Mouse (Mus musculus) midbrain, embryonic 14.5 days (tissue): Measurements from ENCODE around the gene Foxp2. TPM values are rescaled to one million over a fixed set of nuclear protein-coding genes. Genes with fewer than 3 reads are reported as not detected.

ENCODE experiments used
- ATAC-seq: fragments of 200-750 bp; cut with Nextera tagmentation; 2 replicates; pipeline ENCODE4 v1.8.0; 2017; ENCODE audit warnings: moderate number of reproducible peaks, moderate library complexity; ENCODE audit not compliant: low FRiP score, low TSS enrichment
- DNase-seq: peaks from one replicate; pipeline ENCODE4 v3.0.0-alpha.2; 2015
- H3K27ac ChIP-seq: fragments of 300-500 bp; sonication (generic); replicated peaks from 2 replicates; pipeline ENCODE4 v1.5.1; 2014; ENCODE audit warnings: mild to moderate bottlenecking, low read depth, low read length, moderate library complexity
- H3K27me3 ChIP-seq: fragments of 300-500 bp; sonication (generic); 2 replicates; pipeline ENCODE4 v1.6.1; 2014; ENCODE audit warnings: low read length, control low read depth, mixed read lengths; ENCODE audit not compliant: control insufficient read depth, insufficient read depth
- H3K36me3 ChIP-seq: fragments of 300-500 bp; sonication (generic); 2 replicates; pipeline ENCODE4 v1.6.1; 2014; ENCODE audit warnings: low read length, control low read depth; ENCODE audit not compliant: control insufficient read depth, insufficient read depth
- H3K4me1 ChIP-seq: fragments of 300-500 bp; sonication (generic); 2 replicates; pipeline ENCODE4 v1.6.1; 2014; ENCODE audit warnings: mild to moderate bottlenecking, antibody characterized with exemption, low read length, control low read depth; ENCODE audit not compliant: control insufficient read depth, insufficient read depth
- H3K4me2 ChIP-seq: fragments of 300-500 bp; sonication (generic); 2 replicates; pipeline ENCODE4 v1.6.1; 2014; ENCODE audit warnings: mild to moderate bottlenecking, low read length, moderate library complexity
- H3K4me3 ChIP-seq: fragments of 300-500 bp; sonication (generic); replicated peaks from 2 replicates; pipeline ENCODE4 v1.5.1; 2014; ENCODE audit warnings: low read depth, low read length
- H3K9ac ChIP-seq: fragments of 300-500 bp; sonication (generic); replicated peaks from 2 replicates; pipeline ENCODE4 v1.6.1; 2014; ENCODE audit warnings: mild to moderate bottlenecking, low read length, moderate library complexity
- H3K9me3 ChIP-seq: fragments of 300-500 bp; sonication (generic); 2 replicates; pipeline ENCODE4 v1.6.1; 2016; ENCODE audit warnings: low read length, control low read depth, mixed read lengths; ENCODE audit not compliant: control insufficient read depth
- whole genome bisulfite sequencing: fragments of 180-500 bp; shearing (Covaris S2); extraction: QIAGEN DNeasy Blood & Tissue Kit; methylation state at CpG from one replicate; pipeline ENCODE4 v1.1.7; 2014; 5-methylcytosine and 5-hydroxymethylcytosine counted together
- polyA plus RNA-seq: library from polyadenylated mRNA; unstranded; fragments of >200 nt; fragmentation: Nextera tagmentation; extraction: Ambion mirVana; gene quantifications from 2 replicates; pipeline ENCODE4 v1.2.1, GENCODE M21; 2014

Gene Foxp2
- 102 and 106 TPM in 2 replicates for polyA plus RNA-seq

- H3K27me3 ChIP-seq: no peaks in the 10 kb centered on the region
- no peaks in the 10 kb centered on the region for H3K36me3 ChIP-seq
- ATAC-seq: peak; percentile 74
- H3K27ac ChIP-seq: peak within 1 kb of the TSS; percentile 72
- no peaks in the 10 kb centered on the region for H3K9me3 ChIP-seq
- peak within 1 kb of the TSS; percentile 98 for H3K4me2 ChIP-seq
- peak within 1 kb of the TSS; percentile 71 for H3K9ac ChIP-seq
- DNase-seq: peak; percentile 85
- peaks cover 23% of the 10 kb centered on the region for H3K4me1 ChIP-seq
- peak within 1 kb of the TSS; percentile 73 for H3K4me3 ChIP-seq
- WGBS: under 1% methylated on average over 80 of the region's 80 CpGs
Observed at GRCm38 (mm10) chr6:14901183-14901970, at the start of gene Foxp2. Gene Foxp2, plus strand, starts transcription at chr6:14901349.

GRCm38 (mm10) chr6:14885199-14885598 lies 15.9 kb upstream of the Foxp2 start:
- Histone ChIP-seq H3K27me3 (no peaks in the 10 kb centered on the region), H3K4me2 (no peak overlapping the region), H3K9me3 (no peaks in the 10 kb centered on the region), H3K27ac (no peak overlapping the region), H3K9ac (no peak overlapping the region), H3K4me3 (no peak overlapping the region), H3K36me3 (no peaks in the 10 kb centered on the region), H3K4me1 (no peaks in the 10 kb centered on the region)
- peak; percentile 32 for DNase-seq
- peak; percentile 60 for ATAC-seq

- H3K4me2 ChIP-seq: no peak overlapping the region
Observed at GRCm38 (mm10) chr6:14897028-14897427, 4.1 kb upstream of the Foxp2 start.

GRCm38 (mm10) chr6:14898096-14898855 lies 2.9 kb upstream of the Foxp2 start:
- no peaks in the 10 kb centered on the region for H3K36me3 ChIP-seq
- no peak overlapping the region for H3K27ac ChIP-seq
- peak overlapping the region; percentile 27 for H3K4me3 ChIP-seq
- no peaks in the 10 kb centered on the region for H3K27me3 ChIP-seq
- peaks cover 23% of the 10 kb centered on the region for H3K4me1 ChIP-seq
- DNase-seq (peak; percentile 65), ATAC-seq (no peak)
- peak overlapping the region; percentile 98 for H3K4me2 ChIP-seq
- peak overlapping the region; percentile 46 for H3K9ac ChIP-seq
- no peaks in the 10 kb centered on the region for H3K9me3 ChIP-seq
- 3% methylated on average over 31 of the region's 31 CpGs for WGBS

More at GRCm38 (mm10) chr6:14897028-14897427, 4.1 kb upstream of the Foxp2 start:
- no peak overlapping the region for H3K9ac ChIP-seq
- H3K4me3 ChIP-seq: no peak overlapping the region
- DNase-seq (peak; percentile 77), ATAC-seq (no peak)
- H3K27ac ChIP-seq: no peak overlapping the region
- H3K9me3 ChIP-seq: no peaks in the 10 kb centered on the region
- H3K4me1 ChIP-seq: peaks cover 23% of the 10 kb centered on the region
- no peaks in the 10 kb centered on the region for H3K36me3 ChIP-seq
- H3K27me3 ChIP-seq: no peaks in the 10 kb centered on the region
- 2% methylated on average over 2 of the region's 2 CpGs for WGBS

GRCm38 (mm10) chr6:14899021-14899610 lies 2.0 kb upstream of the Foxp2 start:
- Histone ChIP-seq H3K9ac (no peak overlapping the region), H3K9me3 (no peaks in the 10 kb centered on the region), H3K4me2 (peak overlapping the region; percentile 98), H3K4me1 (peaks cover 23% of the 10 kb centered on the region), H3K27me3 (no peaks in the 10 kb centered on the region), H3K36me3 (no peaks in the 10 kb centered on the region), H3K4me3 (no peak overlapping the region), H3K27ac (no peak overlapping the region)
- peak; percentile 41 for DNase-seq
- 9% methylated on average over 19 of the region's 19 CpGs for WGBS
- ATAC-seq: no peak

- Histone ChIP-seq H3K9ac (peak overlapping the region; percentile 71; the same call in 1 of the 2 replicates), H3K4me1 (peaks cover 23% of the 10 kb centered on the region), H3K9me3 (no peaks in the 10 kb centered on the region), H3K27ac (peak overlapping the region; percentile 72), H3K4me3 (peak overlapping the region; percentile 73), H3K4me2 (peak overlapping the region; percentile 98), H3K27me3 (no peaks in the 10 kb centered on the region), H3K36me3 (no peaks in the 10 kb centered on the region)
- ATAC-seq (peak; percentile 33; the same call in 1 of the 2 replicates), DNase-seq (peak; percentile 73)
- WGBS: 1% methylated on average over 29 of the region's 29 CpGs
Observed at GRCm38 (mm10) chr6:14899936-14900578, 1.1 kb upstream of the Foxp2 start.

- Histone ChIP-seq H3K36me3 (no peaks in the 10 kb centered on the region), H3K27ac (peak overlapping the region; percentile 72), H3K27me3 (no peaks in the 10 kb centered on the region), H3K9ac (peak overlapping the region; percentile 71; the same call in 1 of the 2 replicates), H3K9me3 (no peaks in the 10 kb centered on the region), H3K4me2 (peak overlapping the region; percentile 98), H3K4me3 (peak overlapping the region; percentile 73), H3K4me1 (peaks cover 23% of the 10 kb centered on the region)
- DNase-seq: peak; percentile 84
- peak; percentile 83 for ATAC-seq
- WGBS: under 1% methylated on average over 20 of the region's 20 CpGs
Observed at GRCm38 (mm10) chr6:14900579-14901021, 549 bp upstream of the Foxp2 start.
